Mouse (Mus musculus): ENCODE data around the gene Retreg1. TPM values are rescaled to one million over a fixed set of nuclear protein-coding genes. Genes with fewer than 3 reads are reported as not detected.

Gene Retreg1
- total and polyA plus RNA-seq, 3 experiments: 17.5 to 28.7 (median 19.0) TPM

- DNase-seq (ENCODE audit: extremely low read depth): no peak
- Histone ChIP-seq H3K9ac (ENCODE audit: insufficient read depth, low read depth) (no peak overlapping the region), H3K79me2 (replicated peaks; ENCODE audit: control insufficient read depth, extremely low read depth, insufficient read depth, poor library complexity, severe bottlenecking) (no peaks in the 10 kb centered on the region), H3K9me3 (replicated peaks; ENCODE audit: low read length) (no peaks in the 10 kb centered on the region), H3K4me2 (ENCODE audit: insufficient read depth, low read depth, poor library complexity, severe bottlenecking) (no peak overlapping the region), H3K4me1 (ENCODE audit: control insufficient read depth in 1 of 2, insufficient read depth in 2 of 2) (0 out of 4 replicates have a peak, but pooled peaks cover 0 to 4% of the 10 kb centered on the region in 2 experiments), H3K4me3 (replicated peaks in 1 of 3; ENCODE audit: low read depth in 2 of 3, low read length in 2 of 3, poor library complexity in 1 of 3) (no peak overlapping the region), H3K36me3 (replicated peaks in 1 of 2; ENCODE audit: control insufficient read depth in 1 of 2, insufficient read depth in 1 of 2, low read length in 1 of 2) (peaks cover 10 to 84% of the 10 kb centered on the region in 2 experiments), H3K27ac (ENCODE audit: insufficient read depth, low read depth) (no peak overlapping the region), H3K27me3 (replicated peaks) (no peaks in the 10 kb centered on the region)
- dilution Hi-C loops (cut with MboI; ENCODE audit: extremely low pct_ligation_motif_present, extremely low pct_unique_long_range_greater_than_20kb, low sequenced_read_pairs): no loop called here
- in situ Hi-C loops (cut with MboI; ENCODE audit: low pct_ligation_motif_present, low pct_unique_long_range_greater_than_20kb, low sequenced_read_pairs): no loop called here
- no peak for TF ChIP-seq BHLHE40 (IDR thresholded peaks at IDR 0.05; ENCODE audit: low read depth, low read length)
- no peak for TF ChIP-seq MAX (IDR thresholded peaks at IDR 0.05; ENCODE audit: low read length)
- TF ChIP-seq MEF2A (IDR thresholded peaks at IDR 0.05; ENCODE audit: borderline replicate concordance, low read depth, low read length): no peak
- TF ChIP-seq MAFK (IDR thresholded peaks at IDR 0.05; ENCODE audit: insufficient replicate concordance, low read length): no peak
- TF ChIP-seq RAD21 (IDR thresholded peaks at IDR 0.05; ENCODE audit: low read depth, low read length): no peak
- TF ChIP-seq USF1 (IDR thresholded peaks at IDR 0.05; ENCODE audit: low read depth, low read length): no peak
- TF ChIP-seq TCF12 (IDR thresholded peaks at IDR 0.05; ENCODE audit: low read depth, low read length): no peak
- TF ChIP-seq POLR2AphosphoS2 (IDR thresholded peaks at IDR 0.05; ENCODE audit: low read depth, low read length): no peak
- no peak for TF ChIP-seq NRF1 (IDR thresholded peaks at IDR 0.05; ENCODE audit: low read depth, low read length)
- TF ChIP-seq ZNF384 (IDR thresholded peaks at IDR 0.05; ENCODE audit: low read depth, low read length): no peak
- no peak for TF ChIP-seq RCOR1 (conservative IDR thresholded peaks at IDR 0.05; ENCODE audit: low read depth, low read length)
- no peak for TF ChIP-seq ZKSCAN1 (IDR thresholded peaks at IDR 0.05; ENCODE audit: borderline replicate concordance, low read depth, low read length)
- TF ChIP-seq CHD2 (IDR thresholded peaks at IDR 0.05; ENCODE audit: low read length): no peak
- no peak for TF ChIP-seq JUND (conservative IDR thresholded peaks at IDR 0.05; ENCODE audit: low read depth, low read length)
Observed at GRCm38 (mm10) chr15:25797179-25797578, 45.8 kb upstream of the Retreg1 start.

GRCm38 (mm10) chr15:25797888-25798287 lies 45.1 kb upstream of the Retreg1 start:
- Histone ChIP-seq H3K9me3 (replicated peaks; ENCODE audit: low read length) (no peaks in the 10 kb centered on the region), H3K27ac (ENCODE audit: insufficient read depth, low read depth) (no peak overlapping the region), H3K9ac (ENCODE audit: insufficient read depth, low read depth) (no peak overlapping the region), H3K27me3 (replicated peaks) (no peaks in the 10 kb centered on the region), H3K36me3 (replicated peaks in 1 of 2; ENCODE audit: control insufficient read depth in 1 of 2, insufficient read depth in 1 of 2, low read length in 1 of 2) (peaks cover 10 to 85% of the 10 kb centered on the region in 2 experiments), H3K4me3 (replicated peaks in 1 of 3; ENCODE audit: low read depth in 2 of 3, low read length in 2 of 3, poor library complexity in 1 of 3) (no peak overlapping the region), H3K4me2 (ENCODE audit: insufficient read depth, low read depth, poor library complexity, severe bottlenecking) (no peak overlapping the region), H3K79me2 (replicated peaks; ENCODE audit: control insufficient read depth, extremely low read depth, insufficient read depth, poor library complexity, severe bottlenecking) (no peaks in the 10 kb centered on the region), H3K4me1 (ENCODE audit: control insufficient read depth in 1 of 2, insufficient read depth in 2 of 2) (no peaks in the 10 kb centered on the region)
- TF ChIP-seq PAX5 (IDR thresholded peaks at IDR 0.05; ENCODE audit: low read length): no peak
- TF ChIP-seq ETS1 (conservative IDR thresholded peaks at IDR 0.05; ENCODE audit: low read depth, low read length): no peak
- no peak for TF ChIP-seq ZNF384 (IDR thresholded peaks at IDR 0.05; ENCODE audit: low read depth, low read length)
- TF ChIP-seq RAD21 (IDR thresholded peaks at IDR 0.05; ENCODE audit: low read depth, low read length): no peak
- TF ChIP-seq USF2 (conservative IDR thresholded peaks at IDR 0.05; ENCODE audit: low read depth, low read length): no peak
- no peak for TF ChIP-seq MAZ (IDR thresholded peaks at IDR 0.05; ENCODE audit: low read depth, low read length)
- no peak for TF ChIP-seq JUN (IDR thresholded peaks at IDR 0.05; ENCODE audit: insufficient read depth, low read depth, low read length)
- no peak for TF ChIP-seq MAX (IDR thresholded peaks at IDR 0.05; ENCODE audit: low read length)
- no peak for TF ChIP-seq HCFC1 (IDR thresholded peaks at IDR 0.05; ENCODE audit: low read depth, low read length)
- no peak for TF ChIP-seq ZKSCAN1 (IDR thresholded peaks at IDR 0.05; ENCODE audit: borderline replicate concordance, low read depth, low read length)
- dilution Hi-C loops (cut with MboI; ENCODE audit: extremely low pct_ligation_motif_present, extremely low pct_unique_long_range_greater_than_20kb, low sequenced_read_pairs): no loop called here
- DNase-seq (ENCODE audit: extremely low read depth): no peak
- in situ Hi-C loops (cut with MboI; ENCODE audit: low pct_ligation_motif_present, low pct_unique_long_range_greater_than_20kb, low sequenced_read_pairs): no loop called here
